Mouse (Mus musculus) midbrain, embryonic 12.5 days (tissue): ENCODE measurements around the gene Hmgcl. TPM values are rescaled to one million over a fixed set of nuclear protein-coding genes. Genes with fewer than 3 reads are reported as not detected.

Source experiments
- ATAC-seq: fragments of 200-750 bp; cut with Nextera tagmentation; 2 replicates; pipeline ENCODE4 v1.8.0; 2017; ENCODE audit warnings: low read depth, moderate TSS enrichment, moderate library complexity; ENCODE audit not compliant: low FRiP score
- H3K27ac ChIP-seq: fragments of 300-500 bp; sonication (generic); replicated peaks from 2 replicates; pipeline ENCODE4 v1.5.1; 2016; ENCODE audit warnings: mild to moderate bottlenecking
- H3K27me3 ChIP-seq: fragments of 300-500 bp; sonication (generic); 2 replicates; pipeline ENCODE4 v1.6.1; 2016; ENCODE audit warnings: mild to moderate bottlenecking
- H3K36me3 ChIP-seq: fragments of 300-500 bp; sonication (generic); 2 replicates; pipeline ENCODE4 v1.6.1; 2016
- H3K4me1 ChIP-seq: fragments of 300-500 bp; sonication (generic); 2 replicates; pipeline ENCODE4 v1.6.1; 2016
- H3K4me2 ChIP-seq: fragments of 300-500 bp; sonication (generic); replicated peaks from 2 replicates; pipeline ENCODE4 v1.6.1; 2016; ENCODE audit warnings: mild to moderate bottlenecking, moderate library complexity
- H3K4me3 ChIP-seq: fragments of 300-500 bp; sonication (generic); 2 replicates; pipeline ENCODE4 v1.5.1; 2016; ENCODE audit warnings: mild to moderate bottlenecking
- H3K9ac ChIP-seq: fragments of 300-500 bp; sonication (generic); replicated peaks from 2 replicates; pipeline ENCODE4 v1.6.1; 2016; ENCODE audit warnings: mild to moderate bottlenecking, moderate library complexity
- H3K9me3 ChIP-seq: fragments of 300-500 bp; sonication (generic); 2 replicates; pipeline ENCODE4 v1.6.1; 2016; ENCODE audit warnings: mild to moderate bottlenecking
- WGBS: fragments of 180-500 bp; shearing (Covaris S2); methylation state at CpG from one replicate; pipeline ENCODE4 v1.1.7; 2016; 5-methylcytosine and 5-hydroxymethylcytosine counted together
- polyA plus RNA-seq: library from polyadenylated mRNA; unstranded; fragments of >200 nt; fragmentation: Nextera tagmentation; extraction: Ambion mirVana; gene quantifications from 2 replicates; pipeline ENCODE4 v1.2.1, GENCODE M21; 2016

Gene Hmgcl
- 52.7 and 54.1 TPM in 2 replicates for polyA plus RNA-seq

GRCm38 (mm10) chr4:135946278-135946658 is at the start of gene Hmgcl:
Gene Hmgcl, plus strand, starts transcription at chr4:135946448.
- peak; percentile 94 for ATAC-seq
- Histone ChIP-seq H3K4me2 (peak within 1 kb of the TSS; percentile 91), H3K27ac (peak within 1 kb of the TSS; percentile 58), H3K9ac (peak within 1 kb of the TSS; percentile 66), H3K9me3 (no peaks in the 10 kb centered on the region), H3K4me1 (peaks cover 11% of the 10 kb centered on the region), H3K27me3 (no peaks in the 10 kb centered on the region), H3K4me3 (peak within 1 kb of the TSS; percentile 70), H3K36me3 (peaks cover 6% of the 10 kb centered on the region)
- under 1% methylated on average over 23 of the region's 23 CpGs for WGBS

- no peaks in the 10 kb centered on the region for H3K9me3 ChIP-seq
- no peak for ATAC-seq
- H3K4me2 ChIP-seq: no peak overlapping the region
- no peak overlapping the region for H3K9ac ChIP-seq
- H3K27me3 ChIP-seq: no peaks in the 10 kb centered on the region
- H3K36me3 ChIP-seq: no peaks in the 10 kb centered on the region
- H3K4me3 ChIP-seq: no peak overlapping the region
- no peak overlapping the region for H3K27ac ChIP-seq
- H3K4me1 ChIP-seq: no peaks in the 10 kb centered on the region
- 76% methylated on average over 9 of the region's 9 CpGs for WGBS
Observed at GRCm38 (mm10) chr4:135898380-135899049, 47.7 kb upstream of the Hmgcl start.

- WGBS: 82% methylated on average over 7 of the region's 7 CpGs
- Histone ChIP-seq H3K4me2 (no peak overlapping the region), H3K9me3 (no peaks in the 10 kb centered on the region), H3K27ac (no peak overlapping the region), H3K9ac (no peak overlapping the region), H3K36me3 (no peaks in the 10 kb centered on the region), H3K4me1 (no peaks in the 10 kb centered on the region), H3K4me3 (no peak overlapping the region), H3K27me3 (no peaks in the 10 kb centered on the region)
- ATAC-seq: no peak
Observed at GRCm38 (mm10) chr4:135899050-135899448, 47.2 kb upstream of the Hmgcl start.

- no peaks in the 10 kb centered on the region for H3K9me3 ChIP-seq
- H3K9ac ChIP-seq: no peak overlapping the region
- ATAC-seq: no peak
- no peaks in the 10 kb centered on the region for H3K4me1 ChIP-seq
- no peaks in the 10 kb centered on the region for H3K27me3 ChIP-seq
- no peak overlapping the region for H3K4me2 ChIP-seq
- H3K36me3 ChIP-seq: no peaks in the 10 kb centered on the region
- 84% methylated on average over 5 of the region's 5 CpGs for WGBS
- H3K27ac ChIP-seq: no peak overlapping the region
- H3K4me3 ChIP-seq: no peak overlapping the region
Observed at GRCm38 (mm10) chr4:135900008-135900407, 46.2 kb upstream of the Hmgcl start.

GRCm38 (mm10) chr4:135902606-135903242 is 43.5 kb upstream of the Hmgcl start:
- Histone ChIP-seq H3K9me3 (no peaks in the 10 kb centered on the region), H3K27me3 (no peaks in the 10 kb centered on the region), H3K27ac (no peak overlapping the region), H3K4me2 (no peak overlapping the region), H3K36me3 (no peaks in the 10 kb centered on the region), H3K4me1 (no peaks in the 10 kb centered on the region), H3K4me3 (no peak overlapping the region), H3K9ac (no peak overlapping the region)
- 91% methylated on average over 4 of the region's 4 CpGs for WGBS
- no peak for ATAC-seq

GRCm38 (mm10) chr4:135904810-135905209 is 41.4 kb upstream of the Hmgcl start:
- no peak for ATAC-seq
- Histone ChIP-seq H3K36me3 (no peaks in the 10 kb centered on the region), H3K9me3 (no peaks in the 10 kb centered on the region), H3K4me2 (no peak overlapping the region), H3K4me1 (no peaks in the 10 kb centered on the region), H3K9ac (no peak overlapping the region), H3K27me3 (no peaks in the 10 kb centered on the region), H3K27ac (no peak overlapping the region), H3K4me3 (no peak overlapping the region)
- whole genome bisulfite sequencing: 57% methylated on average over 1 of the region's 1 CpGs

- WGBS: 86% methylated on average over 3 of the region's 3 CpGs
- Histone ChIP-seq H3K9ac (no peak overlapping the region), H3K27me3 (no peaks in the 10 kb centered on the region), H3K9me3 (no peaks in the 10 kb centered on the region), H3K4me3 (no peak overlapping the region), H3K4me2 (no peak overlapping the region), H3K27ac (no peak overlapping the region), H3K36me3 (no peaks in the 10 kb centered on the region), H3K4me1 (0 out of 2 replicates have a peak, but pooled peaks cover 3% of the 10 kb centered on the region)
- no peak for ATAC-seq
Observed at GRCm38 (mm10) chr4:135906633-135907032, 39.6 kb upstream of the Hmgcl start.

- peaks cover 10% of the 10 kb centered on the region; the same call in 1 of the 2 replicates for H3K4me1 ChIP-seq
- H3K4me3 ChIP-seq: no peak overlapping the region
- 83% methylated on average over 13 of the region's 13 CpGs for WGBS
- no peak for ATAC-seq
- H3K27ac ChIP-seq: no peak overlapping the region
- H3K9ac ChIP-seq: no peak overlapping the region
- no peak overlapping the region for H3K4me2 ChIP-seq
- H3K36me3 ChIP-seq: no peaks in the 10 kb centered on the region
- H3K27me3 ChIP-seq: no peaks in the 10 kb centered on the region
- H3K9me3 ChIP-seq: no peaks in the 10 kb centered on the region
Observed at GRCm38 (mm10) chr4:135909326-135910066, 36.8 kb upstream of the Hmgcl start.

GRCm38 (mm10) chr4:135911531-135911930 is 34.7 kb upstream of the Hmgcl start:
- peaks cover 10% of the 10 kb centered on the region; the same call in 1 of the 2 replicates for H3K4me1 ChIP-seq
- H3K27ac ChIP-seq: no peak overlapping the region
- no peak overlapping the region for H3K9ac ChIP-seq
- H3K4me3 ChIP-seq: no peak overlapping the region
- H3K9me3 ChIP-seq: no peaks in the 10 kb centered on the region
- no peak for ATAC-seq
- no peaks in the 10 kb centered on the region for H3K27me3 ChIP-seq
- no peaks in the 10 kb centered on the region for H3K36me3 ChIP-seq
- 76% methylated on average over 7 of the region's 7 CpGs for WGBS
- no peak overlapping the region for H3K4me2 ChIP-seq

GRCm38 (mm10) chr4:135912164-135912563 is 34.1 kb upstream of the Hmgcl start:
- H3K36me3 ChIP-seq: no peaks in the 10 kb centered on the region
- no peaks in the 10 kb centered on the region for H3K27me3 ChIP-seq
- ATAC-seq: no peak
- H3K4me2 ChIP-seq: no peak overlapping the region
- no peak overlapping the region for H3K4me3 ChIP-seq
- H3K9me3 ChIP-seq: no peaks in the 10 kb centered on the region
- peaks cover 10% of the 10 kb centered on the region; the same call in 1 of the 2 replicates for H3K4me1 ChIP-seq
- WGBS: 72% methylated on average over 3 of the region's 3 CpGs
- H3K27ac ChIP-seq: peak overlapping the region; percentile 78
- no peak overlapping the region for H3K9ac ChIP-seq

GRCm38 (mm10) chr4:135912835-135913234 is 33.4 kb upstream of the Hmgcl start:
- Histone ChIP-seq H3K4me2 (no peak overlapping the region), H3K36me3 (no peaks in the 10 kb centered on the region), H3K9ac (no peak overlapping the region), H3K27me3 (no peaks in the 10 kb centered on the region), H3K27ac (peak overlapping the region; percentile 78), H3K4me1 (peaks cover 10% of the 10 kb centered on the region; the same call in 1 of the 2 replicates), H3K9me3 (no peaks in the 10 kb centered on the region), H3K4me3 (no peak overlapping the region)
- peak; percentile 83 for ATAC-seq
- WGBS: 29% methylated on average over 3 of the region's 3 CpGs

GRCm38 (mm10) chr4:135913433-135913832 is 32.8 kb upstream of the Hmgcl start:
- Histone ChIP-seq H3K4me3 (no peak overlapping the region), H3K9me3 (no peaks in the 10 kb centered on the region), H3K4me1 (peaks cover 10% of the 10 kb centered on the region; the same call in 1 of the 2 replicates), H3K4me2 (no peak overlapping the region), H3K36me3 (no peaks in the 10 kb centered on the region), H3K27me3 (no peaks in the 10 kb centered on the region), H3K27ac (peak overlapping the region; percentile 78), H3K9ac (no peak overlapping the region)
- 74% methylated on average over 4 of the region's 4 CpGs for WGBS
- ATAC-seq: no peak
